Mouse (Mus musculus) heart, adult 11 months (tissue): ENCODE results near the gene Clmp.
A peak's percentile ranks its signal among the peaks of the same experiment; 100 is the strongest.

Experiments used
- DNase-seq: peaks from one replicate; pipeline ENCODE4 v3.0.0; 2022

Clmp gene

DNA sequence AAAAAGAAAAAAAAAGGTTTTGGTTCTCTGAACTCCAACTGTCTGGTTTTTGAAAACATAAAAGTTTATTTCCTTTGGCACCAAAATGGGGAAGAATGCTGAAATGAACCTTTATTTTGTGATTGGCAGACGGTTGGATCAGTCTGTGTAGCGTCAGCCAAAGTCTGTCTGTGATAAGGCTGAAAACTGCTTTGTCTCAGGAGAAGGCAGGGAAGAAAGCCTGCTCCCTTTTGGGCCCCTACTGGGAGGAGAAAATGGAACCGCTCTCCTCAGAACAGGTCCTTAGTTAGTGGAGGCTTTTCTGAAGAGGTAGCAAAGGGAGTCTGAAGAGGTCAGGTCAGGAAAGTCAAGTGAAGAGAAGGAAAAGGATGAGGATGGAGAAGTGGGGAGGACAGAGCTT is 7.3 kb downstream of the Clmp start:
- no peak for DNase-seq

- DNase-seq, result peak; percentile 88
Measured at GRCm38 (mm10) chr9:40693768-40694167, 8.0 kb downstream of the Clmp start.

- peak; percentile 77 for DNase-seq
Measured at GRCm38 (mm10) chr9:40694284-40694683, 8.5 kb downstream of the Clmp start.

DNA sequence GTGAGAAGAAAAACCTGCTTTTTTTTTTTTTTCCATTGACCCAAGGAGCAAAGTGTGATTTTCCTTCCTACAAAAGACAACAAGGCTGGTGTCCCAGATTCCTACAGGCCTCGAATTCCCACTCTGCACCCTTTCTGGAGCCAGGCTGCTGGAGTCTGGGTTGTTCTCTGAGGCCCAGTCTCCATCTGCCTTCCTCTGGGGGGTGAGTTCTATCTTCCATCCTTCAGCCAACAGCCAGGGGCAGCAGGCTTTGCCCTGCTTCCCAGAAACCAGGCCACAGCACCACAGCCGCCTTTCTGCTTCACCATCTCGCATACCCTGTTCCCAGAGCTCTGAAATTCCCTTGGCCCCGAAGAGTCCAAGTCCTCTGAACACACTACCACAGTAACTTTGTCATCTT is 10.3 kb downstream of the Clmp start:
- DNase-seq, result no peak

- peak; percentile 85 for DNase-seq
Measured at GRCm38 (mm10) chr9:40699194-40699593, 13.4 kb downstream of the Clmp start.

GRCm38 (mm10) chr9:40700253-40700652 is 14.5 kb downstream of the Clmp start:
- DNase-seq, result no peak

DNA sequence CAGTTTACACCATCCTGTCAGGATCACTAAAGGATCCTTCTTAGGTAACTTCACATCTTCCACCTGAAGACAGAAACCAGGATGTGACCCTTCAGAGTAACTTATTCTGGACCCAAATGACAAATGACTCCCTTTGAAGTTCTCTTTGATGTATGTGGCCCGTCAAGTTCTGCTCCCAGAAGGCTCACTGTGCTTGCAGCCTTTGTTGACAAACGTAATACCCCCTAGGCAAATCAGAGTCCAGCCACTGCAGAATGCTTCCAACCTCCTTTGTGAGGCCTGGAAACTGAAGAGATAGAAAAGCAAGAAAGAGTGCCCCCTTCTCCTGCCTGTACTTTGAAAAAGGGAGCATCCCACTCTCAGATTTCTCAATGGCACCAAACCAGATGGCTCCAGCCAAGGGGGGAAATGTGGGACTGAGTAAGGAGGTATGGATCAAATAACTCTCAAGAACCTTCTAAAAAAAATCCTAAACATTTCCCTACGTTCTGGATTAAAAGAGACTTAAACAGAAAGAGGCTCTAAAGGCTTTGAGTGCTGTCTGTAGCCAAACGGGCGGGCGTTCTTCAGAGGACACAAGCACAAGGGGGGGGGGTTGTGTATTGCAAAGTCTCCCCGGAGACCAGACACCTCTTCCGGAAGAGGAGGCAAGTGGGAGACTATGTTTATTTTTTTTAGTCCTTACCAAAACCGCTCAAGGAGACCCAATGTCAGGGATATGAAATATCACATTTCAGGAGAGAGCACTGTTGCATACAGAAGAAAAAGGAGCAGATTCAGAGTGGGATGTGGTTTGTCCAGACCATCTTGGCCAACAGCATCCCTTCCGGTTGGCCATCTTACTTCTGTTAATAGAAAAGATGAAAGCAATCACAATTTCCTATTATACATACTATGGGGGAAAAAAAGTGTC is 18.9 kb downstream of the Clmp start:
- no peak for DNase-seq

DNA sequence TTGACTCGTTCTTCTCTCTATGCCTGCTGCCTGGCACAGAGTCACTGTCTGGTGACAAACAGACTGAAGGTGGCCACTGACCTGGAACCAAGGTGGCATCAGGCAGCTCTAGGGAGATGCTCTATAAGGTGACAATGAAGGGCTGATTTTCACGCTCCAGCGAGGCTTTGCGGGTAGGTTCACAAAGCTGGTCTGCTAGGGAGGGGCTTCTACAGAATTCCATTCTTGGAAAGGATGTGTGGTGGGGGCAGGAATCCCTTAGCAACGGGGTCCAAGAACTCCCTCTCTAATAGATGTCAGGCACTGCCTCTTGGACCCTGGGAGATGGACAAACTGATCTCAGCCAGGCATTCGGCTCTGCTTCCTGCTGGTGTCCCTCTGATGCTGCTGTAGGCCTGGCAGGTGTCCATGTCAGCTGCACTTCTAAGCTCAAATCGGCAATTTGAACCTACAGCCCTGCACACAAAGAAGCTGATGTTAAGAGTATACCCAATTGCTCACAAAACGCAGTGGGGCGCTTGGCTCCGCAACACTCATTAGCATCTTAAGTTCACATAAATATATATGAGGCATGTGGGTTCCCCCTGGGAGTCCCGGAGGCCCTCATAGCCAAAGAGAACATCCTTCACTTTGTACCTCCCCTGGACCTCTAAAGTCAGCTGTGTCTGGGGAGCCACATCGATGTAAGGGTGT is 22.8 kb downstream of the Clmp start:
- peak; percentile 84 for DNase-seq

- DNase-seq, result peak; percentile 86
Measured at GRCm38 (mm10) chr9:40709141-40709537, 23.4 kb downstream of the Clmp start.

GRCm38 (mm10) chr9:40709587-40709986 is 23.8 kb downstream of the Clmp start:
- DNase-seq, result peak; percentile 85

- peak; percentile 95 for DNase-seq
Measured at GRCm38 (mm10) chr9:40709991-40710390, 24.2 kb downstream of the Clmp start.

- DNase-seq, result peak; percentile 85
Measured at GRCm38 (mm10) chr9:40711654-40712053, 25.9 kb downstream of the Clmp start.

DNA sequence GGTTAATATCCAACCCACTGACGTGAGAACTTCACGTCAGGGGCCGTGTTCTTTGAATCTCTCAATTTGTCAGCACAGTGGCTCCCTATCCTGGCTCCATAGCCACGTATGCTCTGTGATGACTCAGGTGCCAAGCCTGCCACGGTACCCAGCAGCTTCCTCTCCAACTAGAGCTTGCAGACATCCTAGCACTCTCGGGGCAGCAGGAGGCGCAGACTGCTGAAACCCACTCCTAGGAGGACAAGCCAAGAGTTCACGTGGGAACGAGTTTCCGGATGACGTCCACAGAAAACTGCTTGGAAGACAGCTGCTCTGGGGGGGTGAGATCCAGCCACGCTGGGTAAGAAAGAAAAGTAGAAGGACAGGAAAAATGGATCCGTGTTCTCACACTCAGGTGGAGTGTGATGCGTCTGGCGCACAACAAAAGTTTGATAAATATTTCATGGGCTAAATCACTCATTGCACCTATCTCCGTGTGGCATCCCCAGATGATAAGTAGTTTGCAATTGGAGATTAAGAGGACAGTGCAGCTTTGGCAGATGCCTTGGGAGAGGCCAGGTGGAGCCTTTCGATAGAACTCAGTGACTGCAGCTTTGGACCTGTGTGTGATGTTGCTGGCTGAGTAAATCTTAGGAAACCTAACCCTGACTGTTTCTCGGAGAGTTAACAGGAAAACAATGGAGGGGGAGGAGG is 31.6 kb downstream of the Clmp start:
- DNase-seq, result peak; percentile 95

DNA sequence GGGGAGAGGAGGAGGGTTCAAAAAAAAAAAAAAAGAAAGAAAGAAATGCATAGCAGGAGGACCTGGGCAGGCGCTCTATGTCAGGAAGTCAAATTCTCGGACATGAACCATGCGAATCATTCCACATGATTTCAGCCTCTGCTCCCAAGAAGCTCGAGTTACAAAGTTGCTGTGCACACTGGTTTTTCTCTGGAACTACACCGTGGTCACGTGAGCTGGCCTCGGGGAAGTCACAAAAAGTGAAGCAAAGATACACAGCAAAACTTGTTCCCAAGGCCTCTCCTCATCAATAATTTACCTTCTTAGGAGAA is 32.1 kb downstream of the Clmp start:
- no peak for DNase-seq

DNA sequence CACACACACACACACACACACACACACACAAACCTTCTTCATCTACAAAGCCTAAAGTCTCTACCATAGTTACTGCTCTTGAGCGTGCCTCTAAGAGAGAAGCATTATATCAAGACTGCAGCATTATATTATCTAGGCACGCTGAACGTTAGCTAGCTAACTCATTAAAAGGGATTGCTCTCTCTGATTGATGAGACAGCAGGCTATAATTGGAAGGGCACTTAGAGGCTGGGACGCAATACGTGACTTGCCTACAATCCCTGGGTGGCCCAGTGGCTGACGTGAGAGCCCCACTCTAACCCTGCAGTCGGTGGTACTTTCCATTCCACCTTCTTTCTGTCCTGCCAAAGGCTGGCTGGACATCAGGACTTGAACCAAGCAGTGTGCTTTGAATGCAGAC is 35.1 kb downstream of the Clmp start:
- DNase-seq, result no peak

DNA sequence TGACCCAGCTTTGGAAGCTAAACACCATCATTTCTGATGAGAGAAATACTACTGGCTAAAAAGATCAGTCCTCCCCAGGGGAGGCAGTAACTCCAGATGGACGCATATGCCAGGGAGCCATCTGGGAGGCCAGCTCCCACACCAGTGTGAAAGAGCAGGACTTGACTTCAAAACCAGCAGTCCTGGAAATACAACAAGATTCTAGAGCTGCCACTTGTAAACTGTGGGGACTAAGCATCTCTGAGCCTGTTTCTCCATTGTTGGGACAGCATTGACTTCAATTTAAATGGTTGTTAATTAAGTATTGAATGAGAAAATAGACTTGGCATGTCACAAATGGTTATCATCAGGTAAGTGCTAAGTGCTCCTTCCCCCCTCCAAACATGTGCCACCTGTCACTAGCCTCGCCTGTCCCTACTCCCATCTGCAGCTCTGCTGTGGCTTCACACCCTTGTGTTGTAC is 37.6 kb downstream of the Clmp start:
- no peak for DNase-seq

DNA sequence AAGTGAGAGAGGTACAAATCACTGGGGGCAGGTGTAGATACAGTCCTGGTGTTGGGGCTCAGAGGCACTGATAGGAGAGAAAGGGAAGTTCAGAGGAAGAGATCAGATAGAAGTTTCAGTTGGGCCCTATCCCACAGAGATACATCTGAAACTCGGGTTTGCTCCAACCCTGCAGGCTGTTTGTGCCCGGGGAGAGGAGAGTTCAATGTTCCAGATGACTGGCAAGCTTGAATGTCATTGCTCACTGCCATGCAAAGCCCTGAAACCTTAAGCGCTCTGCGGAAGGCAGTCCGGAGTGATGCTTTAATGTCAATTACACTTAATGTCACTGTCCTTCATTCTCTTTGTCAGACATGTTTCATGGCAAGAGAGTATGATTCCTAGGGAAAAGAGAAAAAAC is 39.2 kb downstream of the Clmp start:
- DNase-seq, result no peak

- DNase-seq, result no peak
Measured at GRCm38 (mm10) chr9:40727140-40727823, 41.5 kb downstream of the Clmp start.

DNA sequence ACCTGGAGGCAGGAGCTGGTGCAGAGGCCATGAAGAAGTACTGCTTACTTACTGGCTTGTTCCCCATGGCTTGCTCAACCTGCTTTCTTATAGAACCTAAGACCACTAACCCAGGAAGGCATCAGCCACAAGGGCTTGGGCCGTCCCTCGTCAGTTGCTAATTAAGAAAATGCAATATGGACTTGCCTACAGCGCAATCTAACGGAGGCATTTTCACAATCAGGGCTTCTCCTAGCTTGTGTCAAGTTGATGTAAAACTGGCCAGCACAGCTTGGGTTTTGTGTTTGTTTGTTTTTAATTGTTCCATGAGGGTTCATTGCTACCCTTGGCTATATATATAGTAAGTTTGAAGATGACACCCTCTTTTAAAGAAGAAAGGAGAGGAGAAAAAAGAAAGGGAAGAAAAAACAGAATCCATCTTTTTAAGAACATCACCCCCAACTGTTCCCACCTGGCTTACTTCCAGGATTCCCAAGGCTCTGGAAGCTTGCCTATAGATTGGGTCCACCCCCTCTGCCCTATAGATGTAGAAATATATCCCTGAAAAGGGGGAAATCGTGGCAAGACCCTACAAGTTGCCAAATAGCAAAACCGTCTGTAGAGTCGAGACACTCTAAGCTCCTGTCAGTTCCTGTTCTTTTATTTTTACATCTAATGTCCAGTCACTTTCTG is 42.2 kb downstream of the Clmp start:
- DNase-seq, result no peak

- no peak for DNase-seq
Measured at GRCm38 (mm10) chr9:40730302-40730700, 44.5 kb downstream of the Clmp start.

DNA sequence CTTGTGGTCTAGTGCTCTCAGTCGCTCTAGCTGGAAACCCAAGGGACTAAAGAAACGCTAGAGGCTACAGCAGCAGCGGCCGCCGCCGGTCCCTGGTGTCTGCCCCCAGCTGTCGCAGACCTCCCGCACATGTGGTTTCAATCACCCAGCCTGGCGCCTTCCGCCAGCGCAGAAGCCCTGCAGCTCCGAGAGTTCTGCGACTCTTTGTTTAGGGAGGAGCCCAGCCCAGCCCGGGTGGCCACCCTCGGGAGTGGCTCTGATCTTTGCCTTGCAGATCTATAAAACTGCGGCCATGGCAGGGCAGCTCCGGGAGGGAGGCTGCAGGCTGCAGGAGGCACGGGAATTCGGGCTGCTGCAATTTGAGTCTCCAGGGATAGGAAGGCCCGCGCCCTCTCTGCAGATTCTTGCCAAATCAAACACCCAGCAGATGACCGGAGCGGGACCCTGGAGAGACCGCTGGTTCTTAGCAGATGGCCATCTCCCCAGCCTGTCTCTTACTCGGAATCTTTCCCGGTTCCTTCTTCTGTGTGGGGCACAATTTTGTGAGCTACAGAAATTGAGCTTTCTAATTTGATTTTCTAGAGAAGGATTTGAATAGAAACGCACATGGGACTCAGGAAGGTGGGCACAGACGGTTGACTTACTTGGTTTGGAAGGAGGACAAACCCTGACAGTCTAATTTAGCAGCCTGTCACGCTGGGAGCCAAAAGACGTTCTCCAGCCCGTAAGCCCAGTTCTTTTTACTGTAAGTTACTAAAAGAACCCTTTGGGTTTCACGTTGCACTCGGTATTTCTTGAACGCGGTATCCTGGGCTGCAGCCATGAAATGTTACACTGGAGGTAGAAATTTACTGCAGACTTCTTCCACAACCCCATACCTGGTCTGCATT is 45.2 kb downstream of the Clmp start:
- peak; percentile 98 for DNase-seq
